Mouse (Mus musculus) liver, embryonic 14 days (tissue): Measurements from ENCODE around the gene Gm10999. TPM values are rescaled to one million over a fixed set of nuclear protein-coding genes. Genes with fewer than 3 reads are reported as not detected.

ENCODE experiments used
- polyA plus RNA-seq: library from polyadenylated mRNA; depleted of rRNA; stranded (reverse); fragments of >200 nt; gene quantifications from 2 replicates; pipeline ENCODE4 v1.2.3, GENCODE M21; 2012; rRNA removed

Gene Gm10999
- polyA plus RNA-seq: not detected in 2 replicates

GRCm38 (mm10) chr8:129131561-129131960, at the start of gene Gm10999:
TSS of gene Gm10999 (minus strand) at chr8:129131661.

Other genes starting within 250 kb of the Gm10999 start
- not detected in 2 replicates for gene Ccdc7a, start 66.1 kb downstream of the Gm10999 start, polyA plus RNA-seq
- gene Ccdc7b, start 64.5 kb downstream of the Gm10999 start, polyA plus RNA-seq: not detected in 2 replicates
- gene 2610044O15Rik8, start 102.7 kb upstream of the Gm10999 start, polyA plus RNA-seq: 4.3 TPM in 2 replicates